Mouse (Mus musculus): ENCODE results near the gene Zer1.

Zer1 gene

GRCm38 (mm10) chr2:30048101-30048501 is 76.3 kb downstream of the Zer1 start:
- no peak for DNase-seq
